Mouse (Mus musculus): Measurements from ENCODE around the gene Grin2c. TPM values are rescaled to one million over a fixed set of nuclear protein-coding genes. Genes with fewer than 3 reads are reported as not detected.

Grin2c gene
- 0.06 and 0.07 TPM in 2 replicates for polyA plus RNA-seq (2016; fragmentation: Nextera tagmentation; extraction: Ambion mirVana)

- Histone ChIP-seq H3K9me3 (no peaks in the 10 kb centered on the region), H3K4me1 (peaks cover 46% of the 10 kb centered on the region), H3K36me3 (replicated peaks) (peaks cover 28% of the 10 kb centered on the region), H3K4me3 (peak within 1 kb of the TSS; percentile 56), H3K27me3 (replicated peaks; ENCODE audit: low read depth, poor library complexity, severe bottlenecking) (peaks cover 81% of the 10 kb centered on the region), H3K27ac (replicated peaks) (no peak within 1 kb of the TSS)
- 5% methylated on average over 49 of the region's 50 CpGs for WGBS
- peak; percentile 42 for DNase-seq (ENCODE audit: low spot score)
These were observed at the start of gene Grin2c for GRCm38 (mm10) chr11:115267061-115267883. Gene Grin2c (minus strand): TSS chr11:115267243.

DNA sequence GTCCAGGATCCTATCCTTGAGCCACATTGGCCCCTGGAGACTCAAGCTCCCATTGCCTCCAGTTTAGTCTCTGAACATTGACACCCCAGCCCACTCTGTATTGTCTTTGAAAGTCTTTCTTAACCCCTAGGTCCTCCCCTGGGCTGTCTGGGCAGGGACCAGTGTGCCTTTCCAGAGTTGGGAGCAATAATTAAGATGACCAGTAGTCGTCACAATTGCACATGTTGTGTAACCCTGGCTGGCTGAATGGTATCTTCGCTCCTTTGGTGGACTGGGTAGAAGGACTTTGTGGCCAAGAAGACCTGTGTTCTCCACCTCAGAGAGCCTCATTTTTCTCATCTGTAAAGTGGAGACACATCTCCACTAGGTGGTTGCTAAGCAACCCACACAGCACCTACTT is 47.2 kb upstream of the Grin2c start:
- no peak overlapping the region for H3K27ac ChIP-seq (replicated peaks)
- H3K27me3 ChIP-seq (replicated peaks; ENCODE audit: low read depth, poor library complexity, severe bottlenecking) = peaks cover 87% of the 10 kb centered on the region
- no peaks in the 10 kb centered on the region for H3K9me3 ChIP-seq
- H3K4me3 ChIP-seq = no peak overlapping the region
- WGBS = 39% methylated on average over 2 of the region's 2 CpGs
- H3K36me3 ChIP-seq (replicated peaks) = no peaks in the 10 kb centered on the region
- DNase-seq (ENCODE audit: low spot score) = no peak
- H3K4me1 ChIP-seq = peaks cover 12% of the 10 kb centered on the region

DNA sequence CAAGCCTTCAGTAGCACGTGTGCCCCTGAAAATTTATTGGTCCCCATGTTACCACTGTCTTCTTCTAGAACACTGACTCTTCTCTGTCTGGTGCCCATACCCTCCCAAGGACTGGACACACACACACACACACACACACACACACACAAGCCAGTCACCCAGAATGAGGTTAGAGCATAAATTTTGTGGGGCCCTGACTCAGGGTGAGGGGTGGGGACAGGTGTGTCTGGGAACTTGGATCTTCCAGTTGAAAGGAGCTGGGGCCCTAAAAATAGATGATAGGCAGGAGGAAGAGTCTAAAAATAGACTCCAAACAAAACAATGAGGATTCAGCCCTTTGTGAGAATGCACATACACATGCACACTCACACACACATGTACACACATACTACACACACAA is 41.7 kb upstream of the Grin2c start:
- no peak for DNase-seq (ENCODE audit: low spot score)
- Histone ChIP-seq H3K27ac (replicated peaks) (no peak overlapping the region), H3K4me1 (peaks cover 11% of the 10 kb centered on the region), H3K36me3 (replicated peaks) (no peaks in the 10 kb centered on the region), H3K4me3 (no peak overlapping the region), H3K9me3 (no peaks in the 10 kb centered on the region), H3K27me3 (replicated peaks; ENCODE audit: low read depth, poor library complexity, severe bottlenecking) (peaks cover 76% of the 10 kb centered on the region)
- WGBS = 72% methylated on average over 1 of the region's 1 CpGs

DNA sequence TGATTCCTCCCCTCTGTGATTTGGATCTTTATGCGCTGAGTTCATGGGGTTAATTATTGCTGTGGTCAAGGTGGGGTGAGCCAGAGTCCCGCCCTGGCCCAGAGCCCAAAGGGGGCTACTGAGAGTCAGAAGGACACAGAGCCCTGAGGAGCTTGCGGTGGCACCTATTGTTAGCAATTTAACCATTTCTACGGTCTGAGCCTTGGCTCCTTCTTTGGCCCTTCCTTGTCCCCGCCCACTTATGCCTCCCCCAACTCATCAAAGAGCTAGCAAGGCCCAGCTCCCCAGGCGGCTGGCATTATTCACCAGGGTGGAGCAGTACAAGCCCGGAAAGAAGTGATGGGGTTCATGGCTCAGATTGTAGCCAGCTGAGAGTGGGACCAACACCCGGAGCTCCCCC is 39.8 kb upstream of the Grin2c start, which contains the start of gene Otop2:
Otop2 (plus strand) TSS at position 301 of the 400 bp plus-strand sequence.
- H3K27me3 ChIP-seq (replicated peaks; ENCODE audit: low read depth, poor library complexity, severe bottlenecking) = peaks cover 57% of the 10 kb centered on the region
- peaks cover 11% of the 10 kb centered on the region for H3K4me1 ChIP-seq
- no peak for DNase-seq (ENCODE audit: low spot score)
- no peak within 1 kb of the TSS for H3K4me3 ChIP-seq
- 17% methylated on average over 8 of the region's 8 CpGs for whole genome bisulfite sequencing
- peak within 1 kb of the TSS; percentile 10; the same call in 1 of the 2 replicates for H3K27ac ChIP-seq (replicated peaks)
- H3K9me3 ChIP-seq = no peaks in the 10 kb centered on the region
- no peaks in the 10 kb centered on the region for H3K36me3 ChIP-seq (replicated peaks)

- 73% methylated on average over 8 of the region's 8 CpGs for WGBS
- Histone ChIP-seq H3K4me1 (peaks cover 11% of the 10 kb centered on the region), H3K27me3 (replicated peaks; ENCODE audit: low read depth, poor library complexity, severe bottlenecking) (peaks cover 53% of the 10 kb centered on the region), H3K27ac (replicated peaks) (no peak overlapping the region), H3K9me3 (0 out of 2 replicates have a peak, but pooled peaks cover 3% of the 10 kb centered on the region), H3K36me3 (replicated peaks) (no peaks in the 10 kb centered on the region), H3K4me3 (no peak overlapping the region)
- no peak for DNase-seq (ENCODE audit: low spot score)
These were observed 36.1 kb upstream of the Grin2c start for GRCm38 (mm10) chr11:115303167-115303566.

DNA sequence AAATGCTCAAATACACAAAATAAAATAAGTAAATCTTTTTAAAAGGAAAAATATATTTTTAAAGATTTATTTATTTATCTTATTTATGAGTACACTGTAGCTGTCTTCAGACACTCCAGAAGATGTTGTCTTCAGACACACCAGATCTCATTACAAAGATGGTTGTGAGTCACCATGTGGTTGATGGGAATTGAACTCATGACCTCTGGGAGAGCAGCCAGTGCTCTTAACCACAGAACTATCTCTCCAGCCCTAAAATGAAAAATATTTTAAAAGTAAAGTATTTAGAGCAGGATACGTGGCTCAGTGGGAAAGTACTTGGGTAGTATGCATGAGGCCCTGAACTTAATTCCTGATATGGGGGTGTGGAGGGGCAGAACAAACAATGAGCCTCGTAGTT is 34.3 kb upstream of the Grin2c start:
- Histone ChIP-seq H3K36me3 (replicated peaks) (no peaks in the 10 kb centered on the region), H3K4me1 (peaks cover 17% of the 10 kb centered on the region), H3K4me3 (no peak overlapping the region), H3K27ac (replicated peaks) (no peak overlapping the region), H3K9me3 (0 out of 2 replicates have a peak, but pooled peaks cover 3% of the 10 kb centered on the region), H3K27me3 (replicated peaks; ENCODE audit: low read depth, poor library complexity, severe bottlenecking) (peaks cover 53% of the 10 kb centered on the region)
- no peak for DNase-seq (ENCODE audit: low spot score)
- 90% methylated on average over 2 of the region's 2 CpGs for WGBS

DNA sequence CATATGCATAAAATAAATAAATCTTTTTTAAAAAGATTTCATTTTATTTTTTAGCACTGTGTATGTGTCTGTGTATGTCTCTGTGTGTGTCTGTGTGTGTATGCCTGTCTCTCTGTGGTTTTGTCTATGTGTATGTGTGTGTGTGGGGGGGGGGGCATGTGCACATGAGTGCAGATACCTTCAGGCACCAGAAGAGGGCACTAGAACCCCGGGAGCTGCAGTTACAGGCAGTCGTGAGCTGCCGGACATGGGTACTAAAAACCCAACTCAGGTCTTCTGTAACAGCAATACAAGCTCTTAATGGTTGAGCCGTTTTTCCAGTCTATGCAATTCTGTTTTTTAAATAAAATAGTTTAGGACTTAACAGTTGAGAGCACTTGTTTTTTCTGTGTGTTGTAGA is 33.7 kb upstream of the Grin2c start:
- WGBS = 79% methylated on average over 4 of the region's 4 CpGs

DNA sequence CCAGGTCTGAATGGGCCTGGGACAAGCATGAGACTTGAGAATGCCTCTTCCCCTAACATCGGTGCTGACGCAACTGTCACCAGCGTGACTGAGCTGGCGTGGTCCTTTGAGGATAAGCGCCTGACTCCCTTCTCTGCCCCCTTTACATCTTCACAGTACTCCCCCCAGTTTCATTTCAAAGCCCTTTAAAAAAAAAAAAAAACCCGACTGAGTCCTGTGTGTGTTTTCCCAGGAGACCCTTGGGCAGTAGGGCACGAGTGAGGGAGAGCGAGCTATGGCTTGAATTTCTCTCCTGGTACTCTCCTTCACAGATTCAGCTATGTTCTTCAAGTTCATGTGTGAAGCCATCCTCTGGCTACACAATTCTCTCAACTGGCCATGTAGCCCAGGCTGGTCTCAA is 31.1 kb upstream of the Grin2c start:
- H3K27ac ChIP-seq (replicated peaks) = no peak overlapping the region
- 59% methylated on average over 8 of the region's 8 CpGs for WGBS
- H3K4me1 ChIP-seq = peaks cover 16% of the 10 kb centered on the region
- peaks cover 49% of the 10 kb centered on the region for H3K27me3 ChIP-seq (replicated peaks; ENCODE audit: low read depth, poor library complexity, severe bottlenecking)
- no peaks in the 10 kb centered on the region for H3K36me3 ChIP-seq (replicated peaks)
- no peak for DNase-seq (ENCODE audit: low spot score)
- 0 out of 2 replicates have a peak, but pooled peaks cover 3% of the 10 kb centered on the region for H3K9me3 ChIP-seq
- H3K4me3 ChIP-seq = peak overlapping the region; percentile 64; the same call in 1 of the 2 replicates

More for the DNA sequence above, 33.7 kb upstream of the Grin2c start:
- Histone ChIP-seq H3K27ac (replicated peaks) (no peak overlapping the region), H3K9me3 (0 out of 2 replicates have a peak, but pooled peaks cover 3% of the 10 kb centered on the region), H3K27me3 (replicated peaks; ENCODE audit: low read depth, poor library complexity, severe bottlenecking) (peaks cover 53% of the 10 kb centered on the region), H3K36me3 (replicated peaks) (no peaks in the 10 kb centered on the region), H3K4me3 (no peak overlapping the region), H3K4me1 (peaks cover 15% of the 10 kb centered on the region)
- no peak for DNase-seq (ENCODE audit: low spot score)

- peaks cover 49% of the 10 kb centered on the region for H3K27me3 ChIP-seq (replicated peaks; ENCODE audit: low read depth, poor library complexity, severe bottlenecking)
- peak; percentile 65 for DNase-seq (ENCODE audit: low spot score)
- H3K36me3 ChIP-seq (replicated peaks) = no peaks in the 10 kb centered on the region
- H3K4me3 ChIP-seq = peak within 1 kb of the TSS; percentile 64
- under 1% methylated on average over 44 of the region's 44 CpGs for WGBS
- peaks cover 25% of the 10 kb centered on the region for H3K4me1 ChIP-seq
- H3K9me3 ChIP-seq = 0 out of 2 replicates have a peak, but pooled peaks cover 3% of the 10 kb centered on the region
- peak within 1 kb of the TSS; percentile 70 for H3K27ac ChIP-seq (replicated peaks)
These were observed 30.3 kb upstream of the Grin2c start, which contains the start of gene Fads6 for GRCm38 (mm10) chr11:115297214-115297826. Gene Fads6 (minus strand): TSS chr11:115297663.

- 59% methylated on average over 21 of the region's 21 CpGs for WGBS
- 0 out of 2 replicates have a peak overlapping the region, but pooled peaks have one; percentile 70 for H3K27ac ChIP-seq (replicated peaks)
- 0 out of 2 replicates have a peak, but pooled peaks cover 3% of the 10 kb centered on the region for H3K9me3 ChIP-seq
- no peak for DNase-seq (ENCODE audit: low spot score)
- H3K36me3 ChIP-seq (replicated peaks) = no peaks in the 10 kb centered on the region
- peak overlapping the region; percentile 64 for H3K4me3 ChIP-seq
- H3K27me3 ChIP-seq (replicated peaks; ENCODE audit: low read depth, poor library complexity, severe bottlenecking) = peaks cover 49% of the 10 kb centered on the region
- H3K4me1 ChIP-seq = peaks cover 29% of the 10 kb centered on the region
These were observed 29.6 kb upstream of the Grin2c start for GRCm38 (mm10) chr11:115296471-115297210.

- peaks cover 29% of the 10 kb centered on the region for H3K4me1 ChIP-seq
- 90% methylated on average over 11 of the region's 11 CpGs for WGBS
- peaks cover 49% of the 10 kb centered on the region for H3K27me3 ChIP-seq (replicated peaks; ENCODE audit: low read depth, poor library complexity, severe bottlenecking)
- H3K36me3 ChIP-seq (replicated peaks) = no peaks in the 10 kb centered on the region
- H3K4me3 ChIP-seq = no peak overlapping the region
- H3K9me3 ChIP-seq = 0 out of 2 replicates have a peak, but pooled peaks cover 3% of the 10 kb centered on the region
- no peak for DNase-seq (ENCODE audit: low spot score)
- no peak overlapping the region for H3K27ac ChIP-seq (replicated peaks)
These were observed 28.9 kb upstream of the Grin2c start for GRCm38 (mm10) chr11:115295939-115296338.

All from embryonic facial prominence, embryonic 10.5 days (tissue).